ENCODE assay signal across 8 mouse cellular contexts in genomic region chr2:154855383-154855782, GRCm38 (mm10). TPM values are rescaled to one million over a fixed set of nuclear protein-coding genes. Genes with fewer than 3 reads are reported as not detected.
DNase-seq lines count a peak whose midpoint lies in the region; ATAC-seq lines count a peak whose summit lies in the region.

No protein-coding gene starts in this region.

- DNase-seq in kidney, adult 18-20 months: peak; percentile 63
- DNase-seq in Muller cell, postnatal 12 days (ENCODE audit: inconsistent ontology term): peak; percentile 44
- peak; percentile 52 for DNase-seq in cerebellum, adult 11-12 months
- peak; percentile 9 for DNase-seq in gastrocnemius, postnatal 25 days
- DNase-seq in layer of hippocampus, postnatal 36 days: peak; percentile 18 to 43
- peak; percentile 80 for DNase-seq in retina, postnatal 1 day
- DNase-seq in urinary bladder, postnatal 4 days (ENCODE audit: low spot score in 2 of 2): no peak

- no peak overlapping the region for H3K4me2 ChIP-seq in kidney, embryonic 15.5 days

- 76% methylated on average over 1 of the region's 1 CpGs for WGBS in kidney, embryonic 15.5 days

- H3K9me3 ChIP-seq in kidney, embryonic 15.5 days (replicated peaks): no peaks in the 10 kb centered on the region

- H3K36me3 ChIP-seq in kidney, embryonic 15.5 days: peaks cover 43% of the 10 kb centered on the region

- H3K4me3 ChIP-seq in kidney, embryonic 15.5 days (replicated peaks): no peak overlapping the region

- H3K9ac ChIP-seq in kidney, embryonic 15.5 days: no peak overlapping the region

- ATAC-seq in kidney, embryonic 15.5 days (replicated peaks; ENCODE audit: low FRiP score): no peak

- no peaks in the 10 kb centered on the region for H3K27me3 ChIP-seq in kidney, embryonic 15.5 days

- no peaks in the 10 kb centered on the region for H3K4me1 ChIP-seq in kidney, embryonic 15.5 days

- H3K27ac ChIP-seq in kidney, embryonic 15.5 days: no peak overlapping the region

RNA-seq across cellular contexts. Expression of gene Eif2s2, which starts 37.4 kb away (rescaled TPM):
- 93.7 and 97.8 TPM in 2 replicates for polyA plus RNA-seq in kidney, embryonic 15.5 days (2015; fragmentation: Nextera tagmentation; extraction: Ambion mirVana)
- 100 to 1,000 TPM in 1 of 2 experiments, 10 to 100 TPM in 1; 95.7 to 102 TPM for total RNA-seq in gastrocnemius, postnatal 25 days (2021)
- total RNA-seq in layer of hippocampus, postnatal 36 days (2021): 10 to 100 TPM; 53.5 to 55.3 TPM

Comparison
In these comparisons a context has a peak if more than half of its experiments do, and no peak if none do; other contexts are left out.
1. DNase-seq: peak in kidney, adult 18-20 months (single experiment), Muller cell, postnatal 12 days (single experiment), cerebellum, adult 11-12 months (single experiment), gastrocnemius, postnatal 25 days (single experiment), layer of hippocampus, postnatal 36 days (2 of 2) and retina, postnatal 1 day (single experiment); none in urinary bladder, postnatal 4 days (0 of 2).